Mouse (Mus musculus) C2C12 (cell line): ENCODE measurements around the gene Esrrb.

ENCODE experiments used
- CEBPB ChIP-seq: IDR thresholded peaks from one replicate; pipeline ENCODE4 v1.6.1; 2011; ENCODE audit warnings: low read depth, mild to moderate bottlenecking, control low read depth, moderate library complexity
- CTCF ChIP-seq: IDR thresholded peaks from one replicate; pipeline ENCODE4 v1.5.1; 2011; ENCODE audit not compliant: control insufficient read depth, insufficient read depth, insufficient read length
- FOSL1 ChIP-seq: IDR thresholded peaks from one replicate; pipeline ENCODE4 v1.8.0; 2011; ENCODE audit warnings: mild to moderate bottlenecking, low read length; ENCODE audit not compliant: poor library complexity, insufficient read depth, severe bottlenecking
- USF1 ChIP-seq: IDR thresholded peaks from one replicate; pipeline ENCODE4 v1.6.1; 2011; ENCODE audit warnings: low read depth, mild to moderate bottlenecking, control low read depth, moderate library complexity

GRCm38 (mm10) chr12:86513596-86513995 is 152.7 kb downstream of the Esrrb start:
- TF ChIP-seq CTCF = no peak
- TF ChIP-seq FOSL1 = no peak
- no peak for TF ChIP-seq USF1
- no peak for TF ChIP-seq CEBPB
